Comparison of ENCODE assay signal across 8 mouse cellular contexts in the genomic region with DNA sequence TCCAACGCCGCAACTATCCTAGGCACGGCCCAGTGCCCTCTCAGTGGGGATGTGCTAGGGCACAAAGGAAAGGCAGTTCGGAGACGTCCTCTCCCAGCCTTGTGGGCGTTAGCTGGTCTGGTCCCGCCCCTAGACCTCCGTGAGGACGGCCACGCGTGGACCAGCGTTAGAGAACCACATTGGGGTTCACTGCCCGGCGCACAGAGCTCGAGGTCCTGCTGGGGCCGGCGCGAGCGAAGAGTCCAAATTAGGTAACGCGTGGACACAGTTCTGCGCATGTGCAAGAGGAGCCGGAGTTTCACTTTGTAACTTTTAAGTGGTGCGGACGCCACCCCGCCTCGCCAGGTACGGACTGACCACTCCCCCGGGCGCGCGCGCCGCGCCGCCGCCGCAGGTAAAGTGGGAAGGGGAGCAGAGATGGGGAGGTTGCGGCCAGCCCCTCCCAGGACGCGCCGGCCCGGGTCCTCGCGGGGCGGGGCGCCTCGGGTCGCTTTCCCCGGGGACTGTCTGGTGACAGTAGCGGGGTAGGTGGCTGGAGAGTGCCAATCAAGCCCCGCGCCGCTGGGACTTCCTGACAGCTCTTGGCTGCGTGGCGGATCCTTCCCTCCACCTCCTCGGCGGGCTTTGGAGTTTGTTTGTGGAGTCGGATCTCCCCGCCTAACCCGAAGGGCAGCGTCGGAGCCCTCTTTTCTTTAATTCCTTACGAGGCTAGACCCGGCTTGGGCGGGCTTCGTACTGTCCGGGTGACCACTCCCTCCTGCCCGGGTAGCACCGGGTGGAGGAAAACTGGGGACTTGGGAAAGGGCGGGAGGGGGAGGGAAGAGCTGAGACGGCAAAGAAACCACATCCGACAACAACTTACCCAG. TPM values are rescaled to one million over a fixed set of nuclear protein-coding genes. Genes with fewer than 3 reads are reported as not detected.
DNase-seq lines count a peak whose midpoint lies in the region; ATAC-seq lines count a peak whose summit lies in the region.

Gene Tmem63a, plus strand, starts transcription at position 179 of the 866 bp plus-strand sequence.

- H3K4me1 ChIP-seq in intestine, embryonic 16.5 days (ENCODE audit: control insufficient read depth, insufficient read depth, low read length): peaks cover 50% of the 10 kb centered on the region
- H3K4me1 ChIP-seq in limb, embryonic 13.5 days: peaks cover 58% of the 10 kb centered on the region
- H3K4me1 ChIP-seq in midbrain, embryonic 14.5 days (ENCODE audit: control insufficient read depth, insufficient read depth, low read length): peaks cover 10% of the 10 kb centered on the region

- H3K9ac ChIP-seq in intestine, embryonic 16.5 days (ENCODE audit: low read depth, low read length): peak within 1 kb of the TSS; percentile 94
- peak within 1 kb of the TSS; percentile 87 for H3K9ac ChIP-seq in limb, embryonic 13.5 days
- peak within 1 kb of the TSS; percentile 46 for H3K9ac ChIP-seq in midbrain, embryonic 14.5 days (replicated peaks; ENCODE audit: low read length)

- H3K27me3 ChIP-seq in intestine, embryonic 16.5 days (replicated peaks; ENCODE audit: control insufficient read depth, insufficient read depth, low read length): no peaks in the 10 kb centered on the region
- H3K27me3 ChIP-seq in limb, embryonic 13.5 days: peaks cover 33% of the 10 kb centered on the region
- H3K27me3 ChIP-seq in midbrain, embryonic 14.5 days (ENCODE audit: control insufficient read depth, insufficient read depth, low read length): peaks cover 45% of the 10 kb centered on the region

- peak within 1 kb of the TSS; percentile 96 for H3K4me3 ChIP-seq in intestine, embryonic 16.5 days (ENCODE audit: low read length)
- H3K4me3 ChIP-seq in limb, embryonic 13.5 days: peak within 1 kb of the TSS; percentile 90
- H3K4me3 ChIP-seq in midbrain, embryonic 14.5 days (replicated peaks; ENCODE audit: low read depth, low read length): peak within 1 kb of the TSS; percentile 56

- DNase-seq in cerebellum, adult 18-20 months: peak; percentile 6 to 14
- DNase-seq in cerebellum, adult 9-10 months: no peak
- peak; percentile 78 for DNase-seq in embryo, embryonic 9.5 days (ENCODE audit: extremely low spot score)
- peak; percentile 72 for DNase-seq in midbrain, embryonic 14.5 days
- peak; percentile 81 to 83 for DNase-seq in spleen, postnatal 10 days (ENCODE audit: low spot score in 2 of 2)

- H3K27ac ChIP-seq in intestine, embryonic 16.5 days (ENCODE audit: low read length): peak within 1 kb of the TSS; percentile 87
- peak within 1 kb of the TSS; percentile 77 for H3K27ac ChIP-seq in limb, embryonic 13.5 days
- no peak within 1 kb of the TSS for H3K27ac ChIP-seq in midbrain, embryonic 14.5 days (replicated peaks; ENCODE audit: low read depth, low read length)

- H3K36me3 ChIP-seq in intestine, embryonic 16.5 days (ENCODE audit: control insufficient read depth, insufficient read depth, low read length): no peaks in the 10 kb centered on the region
- H3K36me3 ChIP-seq in limb, embryonic 13.5 days: peaks cover 5% of the 10 kb centered on the region
- H3K36me3 ChIP-seq in midbrain, embryonic 14.5 days (ENCODE audit: control insufficient read depth, insufficient read depth, low read length): no peaks in the 10 kb centered on the region

- H3K4me2 ChIP-seq in intestine, embryonic 16.5 days (ENCODE audit: low read depth, low read length): peak within 1 kb of the TSS; percentile 94
- peak within 1 kb of the TSS; percentile 87 for H3K4me2 ChIP-seq in limb, embryonic 13.5 days (replicated peaks)
- H3K4me2 ChIP-seq in midbrain, embryonic 14.5 days (ENCODE audit: low read length): peak within 1 kb of the TSS; percentile 91

- peak; percentile 28 for ATAC-seq in granulocyte monocyte progenitor cell, adult 5-6 weeks (replicated peaks; ENCODE audit: poor library complexity, severe bottlenecking)
- peak; percentile 71 for ATAC-seq in intestine, embryonic 16.5 days
- peak; percentile 21 for ATAC-seq in limb, embryonic 13.5 days (ENCODE audit: low FRiP score, low read depth)
- peak; percentile 40; the same call in 1 of the 2 replicates for ATAC-seq in midbrain, embryonic 14.5 days (ENCODE audit: low FRiP score, low TSS enrichment)

- no peaks in the 10 kb centered on the region for H3K9me3 ChIP-seq in intestine, embryonic 16.5 days (ENCODE audit: control insufficient read depth, low read length)
- H3K9me3 ChIP-seq in limb, embryonic 13.5 days: no peaks in the 10 kb centered on the region
- H3K9me3 ChIP-seq in midbrain, embryonic 14.5 days (ENCODE audit: control insufficient read depth, low read length): no peaks in the 10 kb centered on the region

- WGBS in intestine, embryonic 16.5 days: under 1% methylated on average over 70 of the region's 73 CpGs
- under 1% methylated on average over 73 of the region's 73 CpGs for WGBS in limb, embryonic 13.5 days
- under 1% methylated on average over 73 of the region's 73 CpGs for WGBS in midbrain, embryonic 14.5 days

RNA-seq across cellular contexts. Expression of gene Tmem63a, which starts in this region (rescaled TPM):
- total RNA-seq in granulocyte monocyte progenitor cell, adult 5-6 weeks (2014; fragmentation: Nextera tagmentation): 29.5 and 36.9 TPM in 2 replicates
- 14.8 and 16.1 TPM in 2 replicates for total RNA-seq in granulocyte monocyte progenitor cell, adult 5-6 weeks (2017)
- polyA plus RNA-seq in intestine, embryonic 16.5 days (2015; fragmentation: Nextera tagmentation; extraction: Ambion mirVana): 14.9 and 16.2 TPM in 2 replicates
- polyA plus RNA-seq in limb, embryonic 13.5 days (2015; fragmentation: Nextera tagmentation; extraction: Ambion mirVana): 16.2 and 17.7 TPM in 2 replicates
- polyA plus RNA-seq in midbrain, embryonic 14.5 days (2014; fragmentation: Nextera tagmentation; extraction: Ambion mirVana): 0.36 and 1.2 TPM in 2 replicates

Comparison
In these comparisons a context has a peak if more than half of its experiments do, and no peak if none do; other contexts are left out.
1. ATAC-seq: peak in every context shown above with its lines; median percentile 71 in intestine, embryonic 16.5 days; 40 in midbrain, embryonic 14.5 days; 28 in granulocyte monocyte progenitor cell, adult 5-6 weeks; 21 in limb, embryonic 13.5 days.